Mouse (Mus musculus) limb, embryonic 14.5 days (tissue): ENCODE data around the gene Hspg2. TPM values are rescaled to one million over a fixed set of nuclear protein-coding genes. Genes with fewer than 3 reads are reported as not detected.

Experiments used
- ATAC-seq: fragments of 200-750 bp; cut with Nextera tagmentation; 2 replicates; pipeline ENCODE4 v1.8.0; 2017; ENCODE audit warnings: low read depth, moderate number of reproducible peaks, moderate TSS enrichment; ENCODE audit not compliant: low FRiP score
- DNase-seq: peaks from one replicate; pipeline ENCODE4 v3.0.0-alpha.2; 2015; ENCODE audit warnings: low spot score
- H3K27ac ChIP-seq: fragments of 300-500 bp; sonication (generic); replicated peaks from 2 replicates; pipeline ENCODE4 v1.5.1; 2014; ENCODE audit warnings: low read depth, mild to moderate bottlenecking, low read length, moderate library complexity, mixed read lengths
- H3K27me3 ChIP-seq: fragments of 300-500 bp; sonication (generic); 2 replicates; pipeline ENCODE4 v1.6.1; 2014; ENCODE audit warnings: low read length, mixed read lengths; ENCODE audit not compliant: control insufficient read depth, insufficient read depth
- H3K36me3 ChIP-seq: fragments of 300-500 bp; sonication (generic); 2 replicates; pipeline ENCODE4 v1.6.1; 2014; ENCODE audit warnings: mild to moderate bottlenecking, low read length, moderate library complexity, mixed read lengths; ENCODE audit not compliant: control insufficient read depth, insufficient read depth
- H3K4me1 ChIP-seq: fragments of 300-500 bp; sonication (generic); 2 replicates; pipeline ENCODE4 v1.6.1; 2014; ENCODE audit warnings: antibody characterized with exemption, low read length, mixed read lengths; ENCODE audit not compliant: control insufficient read depth, insufficient read depth
- H3K4me2 ChIP-seq: fragments of 300-500 bp; sonication (generic); replicated peaks from 2 replicates; pipeline ENCODE4 v1.6.1; 2014; ENCODE audit warnings: low read depth, mild to moderate bottlenecking, low read length, moderate library complexity; ENCODE audit not compliant: severe bottlenecking
- H3K4me3 ChIP-seq: fragments of 300-500 bp; sonication (generic); replicated peaks from 2 replicates; pipeline ENCODE4 v1.5.1; 2014; ENCODE audit warnings: low read length
- H3K9ac ChIP-seq: fragments of 300-500 bp; sonication (generic); 2 replicates; pipeline ENCODE4 v1.6.1; 2014; ENCODE audit warnings: mild to moderate bottlenecking, low read depth, low read length, moderate library complexity; ENCODE audit not compliant: severe bottlenecking
- H3K9me3 ChIP-seq: fragments of 300-500 bp; sonication (generic); 2 replicates; pipeline ENCODE4 v1.6.1; 2016; ENCODE audit warnings: low read length; ENCODE audit not compliant: control insufficient read depth
- POLR2A ChIP-seq: fragments of 200-500 bp; IDR thresholded peaks from 2 replicates; pipeline ENCODE4 v1.8.0; 2012; ENCODE audit warnings: inconsistent platforms, mild to moderate bottlenecking, moderate library complexity, borderline replicate concordance; ENCODE audit not compliant: insufficient read depth, insufficient read length; ENCODE audit errors: extremely low read depth
- WGBS: fragments of 180-500 bp; shearing (Covaris S2); extraction: QIAGEN DNeasy Blood & Tissue Kit; methylation state at CpG from one replicate; pipeline ENCODE4 v1.1.7; 2014; 5-methylcytosine and 5-hydroxymethylcytosine counted together
- polyA plus RNA-seq, 2 experiments: library from polyadenylated mRNA; depleted of rRNA in 1 of 2; stranded (reverse) in 1 of 2; unstranded in 1 of 2; fragments of >200 nt; fragmentation: Nextera tagmentation in 1 of 2; extraction: Ambion mirVana in 1 of 2; gene quantifications; 2 replicates each; pipeline versions ENCODE4 v1.2.1 to v1.2.3; 2012 to 2014

Gene Hspg2
- polyA plus RNA-seq, 2 experiments = 65.6 to 97.4 TPM

GRCm38 (mm10) chr4:137546003-137546525 is 77.5 kb downstream of the Hspg2 start:
- DNase-seq (no peak), ATAC-seq (no peak)
- H3K9me3 ChIP-seq = no peaks in the 10 kb centered on the region
- no peaks in the 10 kb centered on the region for H3K27me3 ChIP-seq
- TF ChIP-seq POLR2A = no peak
- H3K4me1 ChIP-seq = no peaks in the 10 kb centered on the region
- no peak overlapping the region for H3K4me2 ChIP-seq
- no peak overlapping the region for H3K9ac ChIP-seq
- peaks cover 100% of the 10 kb centered on the region for H3K36me3 ChIP-seq
- WGBS = 79% methylated on average over 5 of the region's 5 CpGs
- H3K4me3 ChIP-seq = no peak overlapping the region
- no peak overlapping the region for H3K27ac ChIP-seq

DNA sequence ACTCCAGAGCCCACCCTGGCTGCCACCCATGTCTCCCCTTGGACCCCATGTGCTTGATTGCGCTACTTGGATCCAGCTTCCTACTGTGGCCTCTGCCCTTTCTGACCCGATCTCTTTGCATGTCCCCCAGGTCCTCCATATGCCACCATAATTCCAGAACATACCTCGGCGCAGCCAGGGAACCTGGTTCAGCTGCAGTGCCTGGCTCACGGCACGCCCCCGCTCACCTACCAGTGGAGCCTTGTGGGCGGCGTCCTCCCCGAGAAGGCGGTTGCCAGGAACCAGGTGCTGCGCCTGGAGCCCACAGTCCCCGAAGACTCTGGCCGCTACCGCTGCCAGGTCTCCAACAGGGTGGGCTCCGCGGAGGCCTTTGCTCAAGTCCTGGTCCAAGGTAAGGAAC is 84.9 kb downstream of the Hspg2 start:
- Histone ChIP-seq H3K4me2 (no peak overlapping the region), H3K27me3 (no peaks in the 10 kb centered on the region), H3K36me3 (peaks cover 96% of the 10 kb centered on the region), H3K9me3 (no peaks in the 10 kb centered on the region), H3K27ac (no peak overlapping the region), H3K4me3 (no peak overlapping the region), H3K9ac (no peak overlapping the region), H3K4me1 (no peaks in the 10 kb centered on the region)
- ATAC-seq (no peak), DNase-seq (no peak)
- 94% methylated on average over 17 of the region's 17 CpGs for WGBS
- TF ChIP-seq POLR2A = no peak

- Histone ChIP-seq H3K9me3 (no peaks in the 10 kb centered on the region), H3K36me3 (peaks cover 88% of the 10 kb centered on the region), H3K4me3 (no peak overlapping the region), H3K9ac (no peak overlapping the region), H3K4me1 (no peaks in the 10 kb centered on the region), H3K27ac (no peak overlapping the region), H3K27me3 (no peaks in the 10 kb centered on the region), H3K4me2 (no peak overlapping the region)
- 87% methylated on average over 16 of the region's 16 CpGs for WGBS
- no peak for ATAC-seq
- TF ChIP-seq POLR2A = no peak
- no peak for DNase-seq
Observed at GRCm38 (mm10) chr4:137556673-137557210, 88.2 kb downstream of the Hspg2 start.

GRCm38 (mm10) chr4:137569873-137570272 is 101.3 kb downstream of the Hspg2 start:
- no peak overlapping the region for H3K27ac ChIP-seq
- ATAC-seq (no peak), DNase-seq (no peak)
- no peaks in the 10 kb centered on the region for H3K9me3 ChIP-seq
- no peak overlapping the region for H3K4me3 ChIP-seq
- H3K36me3 ChIP-seq = peaks cover 60% of the 10 kb centered on the region
- H3K4me2 ChIP-seq = no peak overlapping the region
- no peak overlapping the region for H3K9ac ChIP-seq
- no peak for TF ChIP-seq POLR2A
- no peaks in the 10 kb centered on the region for H3K27me3 ChIP-seq
- WGBS = 75% methylated on average over 9 of the region's 9 CpGs
- no peaks in the 10 kb centered on the region for H3K4me1 ChIP-seq

GRCm38 (mm10) chr4:137574469-137574868 is 105.9 kb downstream of the Hspg2 start, which contains the start of gene Ldlrad2:
Ldlrad2 (minus strand) TSS chr4:137574569.
- whole genome bisulfite sequencing = 84% methylated on average over 10 of the region's 10 CpGs
- ATAC-seq = no peak

More at GRCm38 (mm10) chr4:137574469-137574868, 105.9 kb downstream of the Hspg2 start, which contains the start of gene Ldlrad2:
- DNase-seq = no peak
- Histone ChIP-seq H3K36me3 (peaks cover 23% of the 10 kb centered on the region), H3K9ac (no peak within 1 kb of the TSS), H3K4me1 (no peaks in the 10 kb centered on the region), H3K27ac (no peak within 1 kb of the TSS), H3K4me2 (no peak within 1 kb of the TSS), H3K9me3 (no peaks in the 10 kb centered on the region), H3K27me3 (peaks cover 10% of the 10 kb centered on the region; the same call in 1 of the 2 replicates), H3K4me3 (no peak within 1 kb of the TSS)
- TF ChIP-seq POLR2A = no peak
